Mouse (Mus musculus) midbrain, embryonic 14.5 days (tissue): ENCODE measurements at regions not wholly inside any gene's neighbourhood (a gene's known extent, or its start where the extent isn't known, plus 50 kb on each side); places are given as distances from the start of the nearest gene placed in this dataset.
A peak's percentile ranks its signal among the peaks of the same experiment; 100 is the strongest.

Experiments
- ATAC-seq: fragments of 200-750 bp; cut with Nextera tagmentation; 2 replicates; pipeline ENCODE4 v1.8.0; 2017; ENCODE audit warnings: moderate number of reproducible peaks, moderate library complexity; ENCODE audit not compliant: low FRiP score, low TSS enrichment
- DNase-seq: peaks from one replicate; pipeline ENCODE4 v3.0.0-alpha.2; 2015
- H3K27ac ChIP-seq: fragments of 300-500 bp; sonication (generic); replicated peaks from 2 replicates; pipeline ENCODE4 v1.5.1; 2014; ENCODE audit warnings: mild to moderate bottlenecking, low read depth, low read length, moderate library complexity
- H3K27me3 ChIP-seq: fragments of 300-500 bp; sonication (generic); 2 replicates; pipeline ENCODE4 v1.6.1; 2014; ENCODE audit warnings: low read length, control low read depth, mixed read lengths; ENCODE audit not compliant: control insufficient read depth, insufficient read depth
- H3K36me3 ChIP-seq: fragments of 300-500 bp; sonication (generic); 2 replicates; pipeline ENCODE4 v1.6.1; 2014; ENCODE audit warnings: low read length, control low read depth; ENCODE audit not compliant: control insufficient read depth, insufficient read depth
- H3K4me1 ChIP-seq: fragments of 300-500 bp; sonication (generic); 2 replicates; pipeline ENCODE4 v1.6.1; 2014; ENCODE audit warnings: mild to moderate bottlenecking, antibody characterized with exemption, low read length, control low read depth; ENCODE audit not compliant: control insufficient read depth, insufficient read depth
- H3K4me2 ChIP-seq: fragments of 300-500 bp; sonication (generic); 2 replicates; pipeline ENCODE4 v1.6.1; 2014; ENCODE audit warnings: mild to moderate bottlenecking, low read length, moderate library complexity
- H3K4me3 ChIP-seq: fragments of 300-500 bp; sonication (generic); replicated peaks from 2 replicates; pipeline ENCODE4 v1.5.1; 2014; ENCODE audit warnings: low read depth, low read length
- H3K9ac ChIP-seq: fragments of 300-500 bp; sonication (generic); replicated peaks from 2 replicates; pipeline ENCODE4 v1.6.1; 2014; ENCODE audit warnings: mild to moderate bottlenecking, low read length, moderate library complexity
- H3K9me3 ChIP-seq: fragments of 300-500 bp; sonication (generic); 2 replicates; pipeline ENCODE4 v1.6.1; 2016; ENCODE audit warnings: low read length, control low read depth, mixed read lengths; ENCODE audit not compliant: control insufficient read depth
- WGBS: fragments of 180-500 bp; shearing (Covaris S2); extraction: QIAGEN DNeasy Blood & Tissue Kit; methylation state at CpG from one replicate; pipeline ENCODE4 v1.1.7; 2014; 5-methylcytosine and 5-hydroxymethylcytosine counted together

- ATAC-seq, result no peak
These were observed 199.7 kb downstream of the Ly86 start for GRCm38 (mm10) chr13:37544696-37545095.

GRCm38 (mm10) chr13:37546556-37546955 is 201.5 kb downstream of the Ly86 start:
- Histone ChIP-seq H3K4me2 (no peak overlapping the region), H3K9me3 (no peaks in the 10 kb centered on the region), H3K4me3 (no peak overlapping the region), H3K27ac (no peak overlapping the region), H3K9ac (no peak overlapping the region), H3K36me3 (no peaks in the 10 kb centered on the region), H3K27me3 (no peaks in the 10 kb centered on the region), H3K4me1 (no peaks in the 10 kb centered on the region)
- whole genome bisulfite sequencing, result 85% methylated on average over 3 of the region's 3 CpGs
- no peak for DNase-seq
- ATAC-seq, result no peak

More at GRCm38 (mm10) chr13:37544696-37545095, 199.7 kb downstream of the Ly86 start:
- Histone ChIP-seq H3K9ac (no peak overlapping the region), H3K4me1 (no peaks in the 10 kb centered on the region), H3K4me2 (no peak overlapping the region), H3K27ac (no peak overlapping the region), H3K36me3 (no peaks in the 10 kb centered on the region), H3K27me3 (no peaks in the 10 kb centered on the region), H3K9me3 (no peaks in the 10 kb centered on the region), H3K4me3 (no peak overlapping the region)
- WGBS, result 88% methylated on average over 2 of the region's 2 CpGs
- DNase-seq, result no peak

GRCm38 (mm10) chr13:37550584-37550983 is 205.6 kb downstream of the Ly86 start:
- ATAC-seq, result no peak
- no peaks in the 10 kb centered on the region for H3K27me3 ChIP-seq
- 83% methylated on average over 4 of the region's 4 CpGs for WGBS
- no peak overlapping the region for H3K4me3 ChIP-seq
- H3K4me1 ChIP-seq, result no peaks in the 10 kb centered on the region
- no peak overlapping the region for H3K4me2 ChIP-seq
- no peak overlapping the region for H3K9ac ChIP-seq
- no peaks in the 10 kb centered on the region for H3K9me3 ChIP-seq
- no peaks in the 10 kb centered on the region for H3K36me3 ChIP-seq
- H3K27ac ChIP-seq, result no peak overlapping the region
- no peak for DNase-seq

- H3K4me1 ChIP-seq, result no peaks in the 10 kb centered on the region
- H3K27ac ChIP-seq, result no peak overlapping the region
- no peaks in the 10 kb centered on the region for H3K9me3 ChIP-seq
- H3K4me2 ChIP-seq, result no peak overlapping the region
- ATAC-seq (no peak), DNase-seq (no peak)
- H3K9ac ChIP-seq, result no peak overlapping the region
- H3K36me3 ChIP-seq, result no peaks in the 10 kb centered on the region
- WGBS, result 49% methylated on average over 5 of the region's 5 CpGs
- H3K27me3 ChIP-seq, result no peaks in the 10 kb centered on the region
- no peak overlapping the region for H3K4me3 ChIP-seq
These were observed 208.4 kb downstream of the Ly86 start for GRCm38 (mm10) chr13:37553392-37553791.

GRCm38 (mm10) chr13:37557183-37557582 is 212.2 kb downstream of the Ly86 start:
- WGBS, result 78% methylated on average over 8 of the region's 8 CpGs
- H3K4me1 ChIP-seq, result no peaks in the 10 kb centered on the region
- H3K36me3 ChIP-seq, result no peaks in the 10 kb centered on the region
- H3K9ac ChIP-seq, result no peak overlapping the region
- no peak overlapping the region for H3K4me2 ChIP-seq
- ATAC-seq, result no peak
- H3K27me3 ChIP-seq, result no peaks in the 10 kb centered on the region
- DNase-seq, result no peak
- H3K27ac ChIP-seq, result no peak overlapping the region
- no peaks in the 10 kb centered on the region for H3K9me3 ChIP-seq
- H3K4me3 ChIP-seq, result no peak overlapping the region

GRCm38 (mm10) chr13:37557766-37558165 is 212.8 kb downstream of the Ly86 start:
- ATAC-seq, result no peak
- H3K27me3 ChIP-seq, result no peaks in the 10 kb centered on the region
- no peaks in the 10 kb centered on the region for H3K9me3 ChIP-seq
- H3K4me3 ChIP-seq, result no peak overlapping the region
- H3K4me2 ChIP-seq, result no peak overlapping the region
- no peak for DNase-seq
- no peaks in the 10 kb centered on the region for H3K36me3 ChIP-seq
- H3K4me1 ChIP-seq, result no peaks in the 10 kb centered on the region
- no peak overlapping the region for H3K27ac ChIP-seq
- 91% methylated on average over 5 of the region's 5 CpGs for WGBS
- H3K9ac ChIP-seq, result no peak overlapping the region

- Histone ChIP-seq H3K9ac (no peak overlapping the region), H3K27ac (no peak overlapping the region), H3K27me3 (no peaks in the 10 kb centered on the region), H3K9me3 (no peaks in the 10 kb centered on the region), H3K36me3 (no peaks in the 10 kb centered on the region), H3K4me3 (no peak overlapping the region), H3K4me2 (no peak overlapping the region), H3K4me1 (no peaks in the 10 kb centered on the region)
- 85% methylated on average over 5 of the region's 5 CpGs for WGBS
- ATAC-seq, result no peak
- no peak for DNase-seq
These were observed 214.0 kb downstream of the Ly86 start for GRCm38 (mm10) chr13:37559056-37559455.

- WGBS, result 69% methylated on average over 7 of the region's 7 CpGs
These were observed 214.8 kb downstream of the Ly86 start for GRCm38 (mm10) chr13:37559706-37560313.

GRCm38 (mm10) chr13:37560387-37560786 is 215.4 kb downstream of the Ly86 start:
- H3K9ac ChIP-seq, result no peak overlapping the region
- no peaks in the 10 kb centered on the region for H3K36me3 ChIP-seq
- DNase-seq (peak; percentile 24), ATAC-seq (no peak)
- no peak overlapping the region for H3K4me3 ChIP-seq
- no peaks in the 10 kb centered on the region for H3K27me3 ChIP-seq
- H3K4me2 ChIP-seq, result no peak overlapping the region
- 43% methylated on average over 9 of the region's 9 CpGs for WGBS
- H3K9me3 ChIP-seq, result no peaks in the 10 kb centered on the region
- no peaks in the 10 kb centered on the region for H3K4me1 ChIP-seq
- no peak overlapping the region for H3K27ac ChIP-seq

More at GRCm38 (mm10) chr13:37559706-37560313, 214.8 kb downstream of the Ly86 start:
- Histone ChIP-seq H3K4me3 (no peak overlapping the region), H3K36me3 (no peaks in the 10 kb centered on the region), H3K9me3 (no peaks in the 10 kb centered on the region), H3K27me3 (no peaks in the 10 kb centered on the region), H3K9ac (no peak overlapping the region), H3K27ac (no peak overlapping the region), H3K4me2 (no peak overlapping the region), H3K4me1 (no peaks in the 10 kb centered on the region)
- DNase-seq (no peak), ATAC-seq (no peak)
